Mouse (Mus musculus) forebrain, embryonic 10.5 days (tissue): ENCODE data around the gene Apba2. TPM values are rescaled to one million over a fixed set of nuclear protein-coding genes. Genes with fewer than 3 reads are reported as not detected.

ENCODE experiments used
- DNase-seq: peaks from one replicate; pipeline ENCODE4 v3.0.0-alpha.2; 2017; ENCODE audit warnings: low spot score; ENCODE audit errors: extremely low spot score
- H3K27ac ChIP-seq: fragments of 300-500 bp; sonication (generic); 2 replicates; pipeline ENCODE4 v1.5.1; 2016; ENCODE audit warnings: mild to moderate bottlenecking
- H3K27me3 ChIP-seq: fragments of 300-500 bp; sonication (generic); 2 replicates; pipeline ENCODE4 v1.6.1; 2016; ENCODE audit warnings: mild to moderate bottlenecking; ENCODE audit not compliant: poor library complexity, severe bottlenecking
- H3K36me3 ChIP-seq: fragments of 300-500 bp; sonication (generic); replicated peaks from 2 replicates; pipeline ENCODE4 v1.6.1; 2016; ENCODE audit warnings: mild to moderate bottlenecking, moderate library complexity
- H3K4me1 ChIP-seq: fragments of 300-500 bp; sonication (generic); 2 replicates; pipeline ENCODE4 v1.6.1; 2016
- H3K4me3 ChIP-seq: fragments of 300-500 bp; sonication (generic); 2 replicates; pipeline ENCODE4 v1.5.1; 2016; ENCODE audit warnings: mild to moderate bottlenecking, moderate library complexity
- H3K9me3 ChIP-seq: fragments of 300-500 bp; sonication (generic); 2 replicates; pipeline ENCODE4 v1.6.1; 2016; ENCODE audit warnings: mild to moderate bottlenecking, moderate library complexity
- WGBS: fragments of 180-500 bp; shearing (Covaris S2); methylation state at CpG from one replicate; pipeline ENCODE4 v1.1.7; 2016; 5-methylcytosine and 5-hydroxymethylcytosine counted together
- polyA plus RNA-seq: library from polyadenylated mRNA; unstranded; fragments of >200 nt; fragmentation: Nextera tagmentation; extraction: Ambion mirVana; gene quantifications from 2 replicates; pipeline ENCODE4 v1.2.1, GENCODE M21; 2016

Apba2 gene
- polyA plus RNA-seq, 1 experiment from 2014 or later = 46.1 TPM

GRCm38 (mm10) chr7:64691831-64692230 is 190.3 kb downstream of the Apba2 start:
- Histone ChIP-seq H3K4me1 (no peaks in the 10 kb centered on the region; the same call in 1 of the 2 replicates), H3K9me3 (no peaks in the 10 kb centered on the region), H3K27me3 (no peaks in the 10 kb centered on the region), H3K36me3 (peaks cover 12% of the 10 kb centered on the region), H3K4me3 (no peak overlapping the region), H3K27ac (no peak overlapping the region)
- no peak for DNase-seq
- WGBS = 87% methylated on average over 2 of the region's 2 CpGs

- 93% methylated on average over 6 of the region's 6 CpGs for WGBS
- no peak for DNase-seq
- no peaks in the 10 kb centered on the region for H3K9me3 ChIP-seq
- no peak overlapping the region for H3K27ac ChIP-seq
- H3K4me3 ChIP-seq = no peak overlapping the region
- peaks cover 3% of the 10 kb centered on the region; the same call in 1 of the 2 replicates for H3K4me1 ChIP-seq
- H3K27me3 ChIP-seq = no peaks in the 10 kb centered on the region
- H3K36me3 ChIP-seq = peaks cover 12% of the 10 kb centered on the region
These were observed 193.4 kb downstream of the Apba2 start for GRCm38 (mm10) chr7:64694937-64695336.

GRCm38 (mm10) chr7:64696521-64697281 is 195.2 kb downstream of the Apba2 start:
- no peak for DNase-seq
- WGBS = 89% methylated on average over 14 of the region's 14 CpGs
- Histone ChIP-seq H3K4me1 (peaks cover 8% of the 10 kb centered on the region; the same call in 1 of the 2 replicates), H3K36me3 (peaks cover 12% of the 10 kb centered on the region), H3K4me3 (no peak overlapping the region), H3K9me3 (no peaks in the 10 kb centered on the region), H3K27me3 (no peaks in the 10 kb centered on the region), H3K27ac (no peak overlapping the region)

GRCm38 (mm10) chr7:64697791-64698337 is 196.4 kb downstream of the Apba2 start:
- no peak for DNase-seq
- Histone ChIP-seq H3K27me3 (no peaks in the 10 kb centered on the region), H3K4me3 (no peak overlapping the region), H3K36me3 (peaks cover 12% of the 10 kb centered on the region), H3K4me1 (peaks cover 8% of the 10 kb centered on the region; the same call in 1 of the 2 replicates), H3K9me3 (no peaks in the 10 kb centered on the region), H3K27ac (no peak overlapping the region)
- WGBS = 88% methylated on average over 6 of the region's 6 CpGs

- WGBS = 67% methylated on average over 5 of the region's 5 CpGs
- no peaks in the 10 kb centered on the region for H3K36me3 ChIP-seq
- H3K4me1 ChIP-seq = peaks cover 10% of the 10 kb centered on the region; the same call in 1 of the 2 replicates
- no peaks in the 10 kb centered on the region for H3K9me3 ChIP-seq
- no peaks in the 10 kb centered on the region for H3K27me3 ChIP-seq
- DNase-seq = no peak
- H3K27ac ChIP-seq = no peak overlapping the region
- H3K4me3 ChIP-seq = no peak overlapping the region
These were observed 202.6 kb downstream of the Apba2 start for GRCm38 (mm10) chr7:64704060-64704595.

- Histone ChIP-seq H3K27me3 (no peaks in the 10 kb centered on the region), H3K4me3 (no peak overlapping the region), H3K4me1 (peaks cover 3% of the 10 kb centered on the region; the same call in 1 of the 2 replicates), H3K36me3 (no peaks in the 10 kb centered on the region), H3K9me3 (no peaks in the 10 kb centered on the region), H3K27ac (no peak overlapping the region)
- 79% methylated on average over 4 of the region's 4 CpGs for WGBS
- DNase-seq = no peak
These were observed 206.7 kb downstream of the Apba2 start for GRCm38 (mm10) chr7:64708176-64708575.

GRCm38 (mm10) chr7:64709520-64710262 is 208.2 kb downstream of the Apba2 start:
- DNase-seq = no peak
- H3K27me3 ChIP-seq = no peaks in the 10 kb centered on the region
- H3K4me1 ChIP-seq = peaks cover 3% of the 10 kb centered on the region; the same call in 1 of the 2 replicates
- H3K27ac ChIP-seq = no peak overlapping the region
- no peak overlapping the region for H3K4me3 ChIP-seq
- H3K9me3 ChIP-seq = no peaks in the 10 kb centered on the region
- H3K36me3 ChIP-seq = 0 out of 2 replicates have a peak, but pooled peaks cover 3% of the 10 kb centered on the region
- WGBS = 93% methylated on average over 13 of the region's 13 CpGs

- Histone ChIP-seq H3K9me3 (no peaks in the 10 kb centered on the region), H3K4me1 (no peaks in the 10 kb centered on the region), H3K36me3 (peaks cover 9% of the 10 kb centered on the region), H3K27me3 (no peaks in the 10 kb centered on the region), H3K4me3 (no peak overlapping the region), H3K27ac (no peak overlapping the region)
- 73% methylated on average over 2 of the region's 2 CpGs for WGBS
- no peak for DNase-seq
These were observed 214.8 kb downstream of the Apba2 start for GRCm38 (mm10) chr7:64716286-64716685.

GRCm38 (mm10) chr7:64723313-64723712 is 221.8 kb downstream of the Apba2 start:
- Histone ChIP-seq H3K9me3 (no peaks in the 10 kb centered on the region), H3K27ac (no peak overlapping the region), H3K4me3 (no peak overlapping the region), H3K27me3 (no peaks in the 10 kb centered on the region), H3K4me1 (no peaks in the 10 kb centered on the region), H3K36me3 (no peaks in the 10 kb centered on the region)
- WGBS = 91% methylated on average over 3 of the region's 3 CpGs
- DNase-seq = no peak

- no peak for DNase-seq
- no peak overlapping the region for H3K27ac ChIP-seq
- H3K27me3 ChIP-seq = no peaks in the 10 kb centered on the region
- H3K4me1 ChIP-seq = no peaks in the 10 kb centered on the region
- WGBS = 92% methylated on average over 1 of the region's 1 CpGs
- no peaks in the 10 kb centered on the region for H3K9me3 ChIP-seq
- H3K4me3 ChIP-seq = no peak overlapping the region
- H3K36me3 ChIP-seq = no peaks in the 10 kb centered on the region
These were observed 222.9 kb downstream of the Apba2 start for GRCm38 (mm10) chr7:64724409-64724808.

GRCm38 (mm10) chr7:64725967-64726695 is 224.6 kb downstream of the Apba2 start:
- Histone ChIP-seq H3K4me1 (no peaks in the 10 kb centered on the region), H3K27ac (no peak overlapping the region), H3K27me3 (no peaks in the 10 kb centered on the region), H3K4me3 (no peak overlapping the region), H3K9me3 (no peaks in the 10 kb centered on the region), H3K36me3 (no peaks in the 10 kb centered on the region)
- 83% methylated on average over 6 of the region's 6 CpGs for WGBS
- DNase-seq = no peak

GRCm38 (mm10) chr7:64728181-64728591 is 226.7 kb downstream of the Apba2 start:
- Histone ChIP-seq H3K36me3 (no peaks in the 10 kb centered on the region), H3K27me3 (no peaks in the 10 kb centered on the region), H3K27ac (no peak overlapping the region), H3K4me1 (no peaks in the 10 kb centered on the region), H3K9me3 (no peaks in the 10 kb centered on the region), H3K4me3 (no peak overlapping the region)
- 81% methylated on average over 5 of the region's 5 CpGs for WGBS
- DNase-seq = no peak
